8 mouse cellular contexts compared by ENCODE assay signal in the genomic region with DNA sequence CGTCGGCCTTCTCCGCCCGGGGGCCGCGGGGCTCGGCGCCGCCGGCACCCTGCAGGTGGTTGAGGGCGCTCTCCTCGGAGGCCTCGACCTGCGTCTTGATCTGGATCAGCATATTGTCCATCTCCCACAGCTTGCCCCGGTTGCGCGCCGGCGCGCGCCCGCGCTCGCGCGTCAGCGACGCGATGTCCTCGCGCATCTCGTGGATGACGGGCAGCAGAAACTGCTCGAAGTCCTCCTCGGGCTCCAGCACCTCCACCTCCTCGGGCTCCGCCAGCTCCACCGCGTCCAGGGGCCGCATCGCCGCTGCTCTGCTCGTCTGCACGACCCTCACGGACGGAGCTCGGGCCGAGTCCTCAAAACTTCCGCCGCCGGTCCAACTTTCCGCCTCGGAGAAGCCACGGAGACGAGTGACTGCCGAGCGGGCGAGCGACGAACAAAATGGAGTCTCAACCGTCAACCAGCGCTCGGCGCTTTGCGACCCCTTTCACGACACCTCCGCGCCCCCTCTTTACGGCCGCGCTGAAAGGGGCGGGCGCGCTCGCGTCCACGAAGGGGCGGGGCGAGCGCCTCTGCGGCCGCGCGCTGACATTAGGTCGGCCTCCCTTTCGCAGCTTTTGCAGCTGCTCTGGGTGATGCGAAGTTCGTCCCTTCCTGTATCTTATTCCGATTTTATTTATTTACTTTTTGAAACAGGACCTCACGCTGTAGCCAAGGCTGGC. TPM values are rescaled to one million over a fixed set of nuclear protein-coding genes. Genes with fewer than 3 reads are reported as not detected.
DNase-seq lines count a peak whose midpoint lies in the region; ATAC-seq and TF ChIP-seq lines count a peak whose summit lies in the region.
"Not testable (repeated sequence)": the region's sequence is repeated elsewhere in the genome, so short reads cannot be mapped to it uniquely, and the experiment has no call there.

Gene Mrfap1 (minus strand): TSS at position 477 of the 719 bp plus-strand sequence.

- peak within 1 kb of the TSS; percentile 96 for H3K27ac ChIP-seq in hindbrain, embryonic 13.5 days

- peaks cover 13% of the 10 kb centered on the region for H3K36me3 ChIP-seq in hindbrain, embryonic 13.5 days

- not testable (repeated sequence) for TF ChIP-seq CTCF in Patski (IDR thresholded peaks at IDR 0.05)

- H3K4me1 ChIP-seq in hindbrain, embryonic 13.5 days (replicated peaks): peaks cover 14% of the 10 kb centered on the region

- peak within 1 kb of the TSS; percentile 60 for H3K4me2 ChIP-seq in hindbrain, embryonic 13.5 days

- in situ Hi-C loops in Patski (cut with MboI; ENCODE audit: low pct_unique_long_range_greater_than_20kb): not testable (repeated sequence)

- not testable (repeated sequence) for H3K27me3 ChIP-seq in Patski; hindbrain, embryonic 13.5 days

- peak; percentile 65 for DNase-seq in Patski (ENCODE audit: low read depth, low spot score)
- peak; percentile 94 to 96 for DNase-seq in cerebellum, postnatal 14 days
- DNase-seq in frontal cortex, postnatal 14 days (ENCODE audit: low spot score in 2 of 2): peak; percentile 88 to 90
- peak; percentile 89 to 95 for DNase-seq in layer of hippocampus, postnatal 25 days (ENCODE audit: extremely low spot score in 1 of 2, low spot score in 1 of 2)
- peak; percentile 93 for DNase-seq in lung, postnatal 25 days (ENCODE audit: low spot score)
- DNase-seq in retina, embryonic 14.5 days (ENCODE audit: low spot score): peak; percentile 96
- peak; percentile 97 for DNase-seq in thymus, postnatal 4 days

- peak; percentile 72 for ATAC-seq in Patski
- ATAC-seq in hindbrain, embryonic 13.5 days (ENCODE audit: low FRiP score): peak; percentile 79

- not testable (repeated sequence) for H3K9me3 ChIP-seq in hindbrain, embryonic 13.5 days

- H3K4me3 ChIP-seq in hindbrain, embryonic 13.5 days: peak within 1 kb of the TSS; percentile 68

- WGBS in hindbrain, embryonic 13.5 days: under 1% methylated on average over 90 of the region's 90 CpGs

- CTCF ChIA-PET in Patski (lab: Charles Lee): not testable (repeated sequence)

- POLR2A ChIA-PET in Patski (lab: Charles Lee): interaction anchor here (1.2 kb wide), 1 partner anchor 29 kb away, joined by 4 read pairs; no protein-coding TSS in a partner anchor

- H3K9ac ChIP-seq in hindbrain, embryonic 13.5 days: peak within 1 kb of the TSS; percentile 89

RNA-seq across cellular contexts. Expression of gene Mrfap1, which starts in this region (rescaled TPM):
- 434 TPM for polyA plus RNA-seq in Patski (2021)
- polyA plus RNA-seq in hindbrain, embryonic 13.5 days (2015; fragmentation: Nextera tagmentation; extraction: Ambion mirVana): 294 and 302 TPM in 2 replicates
- 100 to 1,000 TPM; 569 to 617 TPM for total RNA-seq in layer of hippocampus, postnatal 25 days (2021)

Comparison
In these comparisons a context has a peak if more than half of its experiments do, and no peak if none do; other contexts are left out.
1. Peak in every context shown above with its lines: DNase-seq, ATAC-seq, H3K4me3 ChIP-seq and H3K27ac ChIP-seq.